Mouse (Mus musculus): ENCODE results near the gene Rad51b.

Rad51b gene

DNA sequence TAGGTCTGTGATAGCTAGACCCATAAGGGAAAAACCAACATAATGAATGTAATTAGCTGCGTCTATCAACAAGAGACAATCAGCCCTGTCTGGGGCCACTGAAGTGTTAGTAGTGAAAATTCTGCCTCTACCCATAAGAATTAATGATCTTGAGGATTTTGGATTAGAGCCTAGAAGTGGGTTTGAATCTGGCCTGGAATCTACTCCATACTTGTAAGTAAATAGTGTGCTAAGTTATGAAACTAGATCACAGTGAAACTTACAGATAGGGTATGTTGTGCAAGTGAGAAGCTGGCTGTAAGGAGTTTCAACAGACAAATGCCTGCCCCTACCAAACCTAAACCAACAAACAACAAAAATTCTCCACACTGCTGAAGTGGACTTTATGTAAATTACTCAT, 83.1 kb downstream of the Rad51b start:
- DNase-seq (ENCODE audit: low spot score), result no peak

DNA sequence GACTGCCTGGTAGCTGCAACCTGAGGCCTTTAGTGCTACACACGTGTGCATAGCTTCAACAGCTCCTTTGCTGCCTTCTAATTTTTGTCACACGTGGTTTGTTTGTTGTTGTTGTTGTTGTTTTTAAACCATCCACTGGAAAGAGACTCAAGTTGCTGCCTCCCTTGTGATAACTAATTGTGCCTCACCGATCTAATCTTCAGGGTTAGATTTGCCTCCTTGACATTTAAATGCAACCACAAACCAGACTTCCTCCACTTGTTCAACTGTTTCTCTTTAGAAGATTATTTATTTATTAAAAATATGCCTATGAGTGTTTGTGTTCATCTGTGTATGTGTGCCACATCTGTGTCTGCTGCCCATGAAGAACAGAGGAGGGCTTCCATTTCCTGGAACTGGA, 84.4 kb downstream of the Rad51b start:
- no peak for DNase-seq (ENCODE audit: low spot score)

DNA sequence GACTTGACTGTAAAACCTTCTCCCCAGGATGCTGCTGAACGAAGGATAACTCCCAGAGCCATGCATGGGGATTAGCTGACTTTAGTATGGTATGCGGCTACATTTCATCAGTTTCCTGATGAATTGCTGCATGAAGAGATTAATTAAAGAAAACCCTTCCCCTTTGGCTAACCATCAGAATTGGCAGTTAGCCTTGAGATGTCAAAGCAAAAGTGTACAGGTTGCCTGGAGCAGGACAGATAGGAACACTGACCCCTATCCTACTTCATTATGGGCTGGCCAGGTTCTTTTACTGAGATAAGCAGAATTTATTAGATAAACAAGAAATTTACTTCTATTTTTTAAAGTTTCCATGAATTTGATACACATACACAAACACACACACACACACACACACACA, 85.3 kb downstream of the Rad51b start:
- no peak for DNase-seq (ENCODE audit: low spot score)

GRCm38 (mm10) chr12:79383583-79383982, 86.5 kb downstream of the Rad51b start:
- DNase-seq (ENCODE audit: low spot score), result no peak

DNA sequence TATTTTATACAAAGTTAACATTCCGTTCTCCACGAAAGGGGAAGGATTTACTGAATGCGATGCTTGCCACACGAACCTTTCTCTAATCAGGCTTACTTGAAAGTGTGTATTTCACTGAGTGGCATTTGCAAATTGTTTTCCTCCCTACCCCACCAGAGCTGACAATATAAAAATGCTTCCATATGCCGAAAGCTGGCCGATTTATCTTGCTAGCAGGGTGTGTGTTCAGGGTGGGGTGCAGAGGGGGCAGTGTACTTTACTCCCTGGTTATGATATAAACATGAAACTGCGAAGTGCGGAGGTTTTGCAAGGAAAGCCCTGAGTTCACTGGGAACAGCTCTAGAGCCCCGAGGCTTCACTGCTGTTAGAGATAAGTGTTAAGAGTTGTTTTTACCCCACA, 87.7 kb downstream of the Rad51b start:
- DNase-seq (ENCODE audit: low spot score), result no peak

DNA sequence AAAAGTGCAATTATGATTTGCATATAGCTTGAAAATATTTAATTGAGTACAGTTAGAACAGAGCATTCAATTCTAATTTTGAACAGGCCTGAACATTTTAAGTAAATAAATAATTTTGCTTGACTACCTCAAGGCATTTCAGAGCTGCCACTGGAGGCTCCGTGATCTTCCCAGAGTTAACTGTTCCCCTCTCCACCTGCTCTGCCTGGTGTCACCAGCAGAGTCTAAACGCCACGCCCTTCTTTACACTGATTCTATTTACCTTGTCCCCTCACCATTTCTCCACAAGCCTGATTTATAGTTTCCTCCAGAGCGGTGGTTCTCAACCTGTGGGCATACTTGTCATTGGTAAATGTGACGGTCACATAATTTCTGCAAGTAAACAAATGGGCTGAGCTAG, 88.1 kb downstream of the Rad51b start:
- DNase-seq (ENCODE audit: low spot score), result no peak

GRCm38 (mm10) chr12:79387886-79388285, 90.8 kb downstream of the Rad51b start:
- DNase-seq (ENCODE audit: low spot score), result no peak

DNA sequence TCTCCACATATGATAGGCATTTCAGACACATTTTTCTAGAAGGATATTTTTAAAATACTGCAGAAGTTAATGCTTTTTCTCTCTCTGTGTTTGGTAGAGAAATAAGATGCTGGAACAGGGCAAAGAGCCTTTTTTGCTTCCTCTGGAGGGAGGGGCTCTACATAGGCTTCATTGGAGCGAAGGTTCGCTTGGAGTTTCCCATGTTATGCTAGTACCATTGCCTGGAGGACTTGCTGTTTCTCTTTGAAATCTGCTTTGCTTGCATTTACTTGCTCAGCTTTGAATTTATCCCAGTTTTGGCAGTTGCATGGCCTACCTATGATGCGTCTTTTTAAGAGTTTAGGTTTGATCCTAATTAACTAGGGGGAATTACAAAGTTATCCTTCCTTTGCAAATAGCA, 92.2 kb downstream of the Rad51b start:
- DNase-seq (ENCODE audit: low spot score), result no peak

DNA sequence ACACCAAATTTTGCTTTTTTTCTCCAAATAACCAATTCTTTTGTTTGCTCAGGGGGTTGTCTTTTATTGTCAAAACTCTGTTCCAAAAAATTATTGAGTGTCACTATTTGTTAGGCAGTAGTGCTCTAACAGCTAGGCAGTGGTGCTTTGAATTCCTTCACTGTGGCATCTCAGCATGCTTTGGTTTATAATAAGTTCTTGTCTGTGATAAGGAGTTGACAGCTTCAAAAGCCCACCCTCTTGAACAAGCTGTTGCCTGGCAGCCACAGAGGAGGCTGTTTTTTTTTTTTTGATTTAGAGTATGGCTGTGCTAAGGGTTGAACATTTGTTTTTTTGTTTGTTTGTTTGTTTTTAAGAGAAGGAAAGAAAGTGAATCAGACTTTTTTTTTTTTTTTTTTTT, 92.9 kb downstream of the Rad51b start:
- DNase-seq (ENCODE audit: low spot score), result no peak

- DNase-seq (ENCODE audit: low spot score), result no peak
Measured at GRCm38 (mm10) chr12:79393636-79394035, 96.6 kb downstream of the Rad51b start.

- no peak for DNase-seq (ENCODE audit: low spot score)
Measured at GRCm38 (mm10) chr12:79403992-79404391, 106.9 kb downstream of the Rad51b start.

DNA sequence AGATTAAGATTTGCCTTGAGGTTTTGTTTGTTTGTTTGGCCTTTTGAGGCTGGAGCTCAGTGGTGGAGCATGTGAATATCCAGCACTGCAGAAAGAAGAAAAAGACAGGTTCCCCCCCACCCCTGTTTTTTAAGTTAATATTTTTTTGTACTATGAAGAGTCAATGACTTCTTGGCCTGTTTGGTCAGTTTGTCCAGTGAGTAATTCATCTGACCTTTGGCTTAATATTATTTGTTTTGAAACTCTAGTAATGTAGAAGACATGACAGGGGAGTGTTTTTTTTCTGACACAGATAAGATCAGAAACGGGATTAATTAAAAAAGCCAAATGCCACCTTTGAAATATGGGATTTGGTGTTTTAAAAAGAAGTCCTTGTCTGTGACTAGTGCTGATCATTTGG, 107.4 kb downstream of the Rad51b start:
- no peak for DNase-seq (ENCODE audit: low spot score)

GRCm38 (mm10) chr12:79408677-79409076, 111.6 kb downstream of the Rad51b start:
- DNase-seq (ENCODE audit: low spot score), result no peak

DNA sequence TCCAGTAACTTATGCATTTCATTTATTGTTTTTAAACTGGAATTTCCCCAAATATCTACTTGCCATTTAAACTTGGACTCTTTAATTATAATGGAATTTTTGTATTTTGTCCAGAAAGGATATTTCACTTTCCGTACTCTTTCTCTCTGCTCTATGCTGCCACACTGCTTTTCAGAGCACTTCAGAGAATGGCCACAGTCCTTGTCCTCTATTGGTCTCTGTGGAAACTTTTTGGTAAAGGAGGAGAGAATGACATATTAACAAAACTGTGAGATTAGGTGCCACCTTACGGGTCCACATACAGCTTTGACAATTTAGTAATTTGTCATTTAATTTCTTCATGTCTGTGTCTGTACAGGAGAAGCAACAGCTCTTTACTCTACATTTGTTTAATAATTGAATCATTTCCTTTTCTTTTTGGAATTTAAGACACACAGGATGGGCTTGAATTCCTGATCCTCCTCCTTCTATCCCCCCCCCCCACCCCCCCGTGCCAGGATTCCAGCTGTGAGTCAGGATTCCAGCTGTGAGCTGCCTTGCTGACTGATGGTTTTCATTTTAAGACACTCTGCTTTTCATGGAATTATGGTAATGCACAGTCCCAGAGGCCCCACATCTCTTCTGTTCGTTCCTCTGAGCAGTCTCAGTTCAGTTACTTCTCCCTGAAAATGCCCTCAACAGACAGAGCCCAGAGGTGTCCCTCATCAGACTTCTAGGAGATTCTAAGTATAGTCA, 112.2 kb downstream of the Rad51b start:
- no peak for DNase-seq (ENCODE audit: low spot score)

GRCm38 (mm10) chr12:79412894-79413507, 115.9 kb downstream of the Rad51b start:
- DNase-seq (ENCODE audit: low spot score), result no peak

DNA sequence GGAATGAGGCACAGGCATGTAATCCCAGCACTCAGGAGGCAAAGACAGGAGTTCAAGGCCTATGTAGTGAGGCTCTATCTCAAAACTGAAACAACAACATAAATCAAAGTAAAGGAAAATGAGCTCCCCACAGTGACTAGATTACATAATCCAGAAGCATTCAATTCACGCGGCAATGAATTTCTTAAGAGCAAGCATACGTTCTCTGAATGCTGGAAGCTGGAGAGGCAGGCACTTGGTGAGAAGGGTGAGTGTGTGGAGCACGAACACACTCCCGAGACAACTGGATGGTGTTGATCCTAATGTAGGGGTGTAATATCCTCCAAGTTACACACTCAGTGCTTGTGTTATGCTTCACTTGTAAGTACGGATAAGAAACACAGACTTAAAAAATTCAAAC, 120.3 kb downstream of the Rad51b start:
- no peak for DNase-seq (ENCODE audit: low spot score)

GRCm38 (mm10) chr12:79420605-79421004, 123.5 kb downstream of the Rad51b start:
- DNase-seq (ENCODE audit: low spot score), result no peak

DNA sequence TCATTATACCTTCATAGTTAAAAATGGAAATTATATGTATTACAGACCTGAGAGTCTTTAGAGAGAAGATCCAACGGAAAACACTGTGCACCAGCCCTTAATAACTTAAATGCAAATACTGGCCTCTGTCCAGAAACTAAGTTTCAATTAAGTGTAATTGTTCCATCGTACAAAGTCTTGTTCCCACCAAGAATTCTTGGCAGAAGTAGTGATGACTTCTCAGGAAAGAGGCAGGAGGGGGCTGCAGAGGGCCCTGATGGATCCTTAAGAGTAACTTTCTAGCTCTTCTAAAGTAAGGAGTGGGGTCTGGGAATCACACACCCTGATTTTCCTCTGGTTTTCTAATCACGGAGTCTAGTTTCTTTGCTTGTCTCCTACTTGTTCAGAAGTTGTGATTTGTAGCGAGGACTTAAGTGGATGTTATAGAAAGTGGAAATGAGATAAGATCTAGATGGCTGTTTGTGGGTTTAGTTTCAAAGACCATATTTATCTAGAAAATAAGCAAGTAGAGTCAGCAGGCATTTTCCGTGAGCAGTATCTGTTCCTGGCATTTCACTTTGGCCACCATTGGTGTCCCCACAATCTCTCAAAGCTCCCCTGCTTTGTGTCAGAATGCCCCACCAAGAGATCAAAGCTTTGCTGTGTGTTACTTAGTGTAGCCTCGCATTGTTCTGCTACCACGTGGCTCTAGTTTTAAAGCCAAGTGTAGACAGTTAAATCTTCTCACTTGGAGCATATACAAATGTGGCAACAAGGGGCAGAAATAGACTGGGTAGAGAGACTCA, 132.6 kb downstream of the Rad51b start:
- DNase-seq (ENCODE audit: low spot score), result no peak

GRCm38 (mm10) chr12:79431138-79431537, 134.1 kb downstream of the Rad51b start:
- DNase-seq (ENCODE audit: low spot score), result no peak

- DNase-seq (ENCODE audit: low spot score), result no peak
Measured at GRCm38 (mm10) chr12:79433724-79434442, 136.8 kb downstream of the Rad51b start.

DNA sequence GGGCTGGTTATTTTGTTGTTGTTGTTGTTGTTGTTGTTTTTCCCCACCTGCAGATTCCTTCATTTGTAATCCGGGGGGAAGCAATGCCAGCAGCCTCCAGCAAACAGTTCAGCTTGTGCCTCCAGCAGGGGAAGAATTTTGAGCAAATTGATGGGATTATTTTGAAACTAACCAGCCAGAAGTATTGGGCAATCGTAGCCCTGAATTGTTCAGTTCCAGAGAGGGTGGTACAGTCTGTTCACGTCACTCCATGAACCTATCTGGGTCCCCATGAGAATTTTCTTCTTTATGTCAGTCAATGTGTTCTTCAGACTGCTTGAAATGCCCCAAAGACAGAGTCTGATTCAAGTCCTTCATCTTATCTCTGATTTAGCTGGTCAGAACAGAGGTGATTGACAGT, 138.4 kb downstream of the Rad51b start:
- DNase-seq (ENCODE audit: low spot score), result no peak

- no peak for DNase-seq (ENCODE audit: low spot score)
Measured at GRCm38 (mm10) chr12:79436035-79436434, 139.0 kb downstream of the Rad51b start.

DNA sequence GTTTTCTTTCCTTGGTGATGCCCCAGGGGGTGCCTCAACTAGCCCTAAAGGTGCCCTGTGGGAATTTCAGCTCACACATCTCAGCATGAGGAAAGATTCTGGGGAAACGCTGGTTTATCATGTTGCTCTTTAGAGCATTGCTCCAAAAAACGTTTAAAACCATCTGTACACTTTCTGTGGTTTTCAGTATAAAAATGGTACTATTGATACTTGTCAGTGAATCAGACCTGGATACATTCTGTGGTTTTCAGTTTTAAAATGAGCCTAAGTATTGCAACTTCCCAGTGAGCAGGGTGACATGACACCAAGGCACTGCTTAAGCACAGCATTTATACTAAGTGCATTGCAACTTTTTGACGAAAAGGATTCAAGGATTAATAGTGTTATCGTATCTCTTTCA, 139.8 kb downstream of the Rad51b start:
- DNase-seq (ENCODE audit: low spot score), result no peak

All from layer of hippocampus, adult 9-10 months (tissue).